7 mouse cellular contexts compared by ENCODE assay signal in the genomic region with DNA sequence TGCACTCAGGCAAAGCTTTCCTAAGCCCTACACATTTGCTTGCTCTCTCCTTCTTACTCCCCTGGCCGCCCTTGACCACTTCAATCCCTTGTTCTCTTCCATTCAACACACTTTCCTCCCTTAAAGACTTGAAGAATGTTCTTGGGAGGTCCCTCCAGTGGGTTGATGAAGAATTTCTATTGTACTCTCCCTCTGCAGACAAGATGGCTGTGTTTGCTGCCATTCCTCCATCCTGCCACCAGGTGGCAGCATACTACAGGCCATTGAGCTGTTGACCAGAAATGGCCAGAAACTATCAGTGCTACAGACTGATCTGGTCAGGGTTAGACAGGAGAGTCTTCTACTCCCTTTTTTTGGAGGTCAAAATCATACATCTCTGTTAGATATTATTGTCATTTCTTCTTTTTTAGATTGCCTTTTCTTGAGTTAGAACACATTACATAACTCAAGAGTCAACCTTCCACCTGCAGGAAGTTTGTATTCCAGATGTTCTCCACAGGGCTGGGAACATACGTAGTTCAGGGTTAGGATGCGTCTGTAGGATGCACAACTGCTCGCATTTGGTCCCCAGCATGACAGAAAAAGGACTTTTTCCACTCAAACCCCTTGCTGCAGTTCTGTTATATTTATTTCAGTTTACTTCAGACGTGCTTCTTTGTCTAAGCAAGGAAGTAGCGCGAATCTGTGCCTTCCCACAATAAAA. TPM values are rescaled to one million over a fixed set of nuclear protein-coding genes. Genes with fewer than 3 reads are reported as not detected.
DNase-seq lines count a peak whose midpoint lies in the region; ATAC-seq and TF ChIP-seq lines count a peak whose summit lies in the region.

No protein-coding gene starts in this region.

- peak; percentile 75 for ATAC-seq in midbrain, embryonic 13.5 days

- no peaks in the 10 kb centered on the region for H3K27me3 ChIP-seq in midbrain, embryonic 13.5 days
- H3K27me3 ChIP-seq in small intestine, adult 2 months (ENCODE audit: control insufficient read depth, insufficient read depth, low read length): no peaks in the 10 kb centered on the region

- no peak overlapping the region for H3K27ac ChIP-seq in midbrain, embryonic 13.5 days
- no peak overlapping the region for H3K27ac ChIP-seq in small intestine, adult 2 months (ENCODE audit: insufficient read depth, low read depth, low read length)

- no peak overlapping the region for H3K4me3 ChIP-seq in midbrain, embryonic 13.5 days (replicated peaks)
- no peak overlapping the region for H3K4me3 ChIP-seq in small intestine, adult 2 months (ENCODE audit: low read depth, low read length)

- H3K4me1 ChIP-seq in midbrain, embryonic 13.5 days (replicated peaks): no peaks in the 10 kb centered on the region
- no peaks in the 10 kb centered on the region for H3K4me1 ChIP-seq in small intestine, adult 2 months (ENCODE audit: control insufficient read depth, insufficient read depth, insufficient read length, low read length)

- TF ChIP-seq CTCF in small intestine, adult 2 months (IDR thresholded peaks at IDR 0.05; ENCODE audit: extremely low read depth, insufficient read length, insufficient replicate concordance, low read depth, low read length): peak; percentile 96; the same call in 1 of the 2 replicates

- H3K36me3 ChIP-seq in midbrain, embryonic 13.5 days: no peaks in the 10 kb centered on the region
- H3K36me3 ChIP-seq in small intestine, adult 2 months (ENCODE audit: control insufficient read depth, insufficient read depth, low read length): peaks cover 1% of the 10 kb centered on the region; the same call in 1 of the 2 replicates

- H3K4me2 ChIP-seq in midbrain, embryonic 13.5 days (replicated peaks): no peak overlapping the region

- no peak for TF ChIP-seq POLR2A in small intestine, adult 2 months (IDR thresholded peaks at IDR 0.05; ENCODE audit: low read depth, low read length)

- no peak overlapping the region for H3K9ac ChIP-seq in midbrain, embryonic 13.5 days (replicated peaks)

- intact Hi-C loops in left cerebral cortex, postnatal 4 days (cut with DNase I): loop anchor here (5.0 kb wide), 3 partner anchors 120 to 430 kb away; partner anchors contain the start of gene Cnn3

- peak; percentile 82 for DNase-seq in adrenal gland, adult 2 months
- peak; percentile 92 for DNase-seq in embryo, embryonic 10.5 days (ENCODE audit: low spot score)
- DNase-seq in gastrocnemius, postnatal 25 days: peak; percentile 59
- DNase-seq in kidney, adult 11 months: peak; percentile 66
- DNase-seq in left cerebral cortex, postnatal 4 days: peak; percentile 71

- WGBS in midbrain, embryonic 13.5 days: 76% methylated on average over 7 of the region's 7 CpGs
- 71% methylated on average over 7 of the region's 7 CpGs for WGBS in small intestine, adult 2 months

- no peaks in the 10 kb centered on the region for H3K9me3 ChIP-seq in midbrain, embryonic 13.5 days

RNA-seq across cellular contexts. Expression of gene Alg14, which starts 16.1 kb away (rescaled TPM):
- total RNA-seq in adrenal gland, adult 2 months (2021): 10 to 100 TPM; 37.3 to 39.7 TPM
- polyA plus RNA-seq in adrenal gland, adult 2 months (2012; rRNA removed): 16.1 and 16.4 TPM in 2 replicates
- 1 to 10 TPM; 9.2 to 9.3 TPM for total RNA-seq in gastrocnemius, postnatal 25 days (2021)
- total RNA-seq in left cerebral cortex, postnatal 4 days (2021): 10 to 100 TPM; 17.9 to 22.0 TPM
- 31.7 and 34.0 TPM in 2 replicates for polyA plus RNA-seq in midbrain, embryonic 13.5 days (2015; fragmentation: Nextera tagmentation; extraction: Ambion mirVana)
- polyA plus RNA-seq in small intestine, adult 2 months (2012; rRNA removed): 5.1 and 6.4 TPM in 2 replicates

RNA-seq across cellular contexts. Expression of gene Tmem56, which starts 24.8 kb away (rescaled TPM):
- total RNA-seq in adrenal gland, adult 2 months (2021): 10 to 100 TPM; 32.0 to 56.3 TPM
- polyA plus RNA-seq in adrenal gland, adult 2 months (2012; rRNA removed): 7.8 TPM in 2 replicates
- total RNA-seq in gastrocnemius, postnatal 25 days (2021): 10 to 100 TPM; 19.3 to 25.8 TPM
- 10 to 100 TPM; 17.2 to 19.2 TPM for total RNA-seq in left cerebral cortex, postnatal 4 days (2021)
- 1.1 and 1.2 TPM in 2 replicates for polyA plus RNA-seq in midbrain, embryonic 13.5 days (2015; fragmentation: Nextera tagmentation; extraction: Ambion mirVana)
- polyA plus RNA-seq in small intestine, adult 2 months (2012; rRNA removed): 0.75 and 0.77 TPM in 2 replicates
